Comparison of ENCODE assay signal across 9 mouse cellular contexts in genomic region chr10:60351761-60352455, GRCm38 (mm10). TPM values are rescaled to one million over a fixed set of nuclear protein-coding genes. Genes with fewer than 3 reads are reported as not detected.
A peak's percentile ranks its signal among the peaks of the same experiment; 100 is the strongest.
DNase-seq lines count a peak whose midpoint lies in the region; ATAC-seq and TF ChIP-seq lines count a peak whose summit lies in the region.
"Had no signal": no experiment of that assay in that cellular context is flagged by ENCODE, and none has a peak within 500 bp of the region (broad histone marks: within the 10 kb centered on the region; RNA-seq: fewer than 3 reads in every experiment).

No protein-coding gene starts in this region.

- DNase-seq in adrenal gland, adult 2 months, result peak; percentile 56
- no peak for DNase-seq in adrenal gland, adult 8-10 months
- peak; percentile 80 to 89 for DNase-seq in heart, adult 2 months
- DNase-seq in kidney, adult 18-20 months, result peak; percentile 48
- peak; percentile 86 for DNase-seq in skeletal muscle tissue, adult 2 months (ENCODE audit: low read depth, low spot score)
- no peak for DNase-seq in right cerebral cortex, adult 18-20 months

- H3K27ac ChIP-seq in brown adipose tissue, adult 24 weeks (replicated peaks; ENCODE audit: low read depth, low read length), result peak overlapping the region; percentile 85
- H3K27ac ChIP-seq in heart, adult 2 months, result peak overlapping the region; percentile 86
- H3K27ac ChIP-seq in lung, embryonic 15.5 days, result peak overlapping the region; percentile 95

- 0 out of 2 replicates have a peak overlapping the region, but pooled peaks have one; percentile 14 for H3K9ac ChIP-seq in heart, adult 2 months (ENCODE audit: low read depth, low read length)
- no peak overlapping the region for H3K9ac ChIP-seq in lung, embryonic 15.5 days

- TF ChIP-seq POLR2A in heart, adult 2 months (IDR thresholded peaks at IDR 0.05; ENCODE audit: insufficient read depth, low read depth, low read length), result peak; percentile 60

- H3K9me3 ChIP-seq in lung, embryonic 15.5 days, result no peaks in the 10 kb centered on the region
- H3K9me3 ChIP-seq: G1E had no signal

- 26% methylated on average over 7 of the region's 7 CpGs for WGBS in heart, adult 2 months
- WGBS in lung, embryonic 15.5 days, result 15% methylated on average over 7 of the region's 7 CpGs

- peak overlapping the region; percentile 34; the same call in 1 of the 2 replicates for H3K4me3 ChIP-seq in brown adipose tissue, adult 24 weeks (ENCODE audit: insufficient read depth, low read depth, low read length)
- H3K4me3 ChIP-seq in heart, adult 2 months, result no peak overlapping the region
- H3K4me3 ChIP-seq in lung, embryonic 15.5 days, result no peak overlapping the region

- H3K4me1 ChIP-seq in brown adipose tissue, adult 24 weeks (ENCODE audit: control insufficient read depth, insufficient read depth, insufficient read length, low read length), result peaks cover 38% of the 10 kb centered on the region
- peaks cover 24% of the 10 kb centered on the region for H3K4me1 ChIP-seq in heart, adult 2 months (ENCODE audit: control insufficient read depth, insufficient read depth, low read length)
- H3K4me1 ChIP-seq in lung, embryonic 15.5 days, result peaks cover 60% of the 10 kb centered on the region

- peak; percentile 87 for ATAC-seq in lung, embryonic 15.5 days (ENCODE audit: borderline replicate concordance, extremely low read depth, low FRiP score, low TSS enrichment)

- H3K79me2 ChIP-seq in heart, adult 2 months (replicated peaks; ENCODE audit: control insufficient read depth, insufficient read depth, low read length), result no peaks in the 10 kb centered on the region

- H3K4me2 ChIP-seq in lung, embryonic 15.5 days, result peak overlapping the region; percentile 40

- no peaks in the 10 kb centered on the region for H3K27me3 ChIP-seq in heart, adult 2 months (ENCODE audit: control insufficient read depth, insufficient read depth, low read length)
- H3K27me3 ChIP-seq in lung, embryonic 15.5 days, result 0 out of 2 replicates have a peak, but pooled peaks cover 6% of the 10 kb centered on the region

- no peak for TF ChIP-seq CTCF in heart, adult 2 months (IDR thresholded peaks at IDR 0.05)

- intact Hi-C loops in heart, adult 2 months (cut with DNase I), result no loop called here

- no peaks in the 10 kb centered on the region for H3K36me3 ChIP-seq in heart, adult 2 months (ENCODE audit: control insufficient read depth, insufficient read depth, low read length)
- no peaks in the 10 kb centered on the region for H3K36me3 ChIP-seq in lung, embryonic 15.5 days
- H3K36me3 ChIP-seq: G1E had no signal

- 0 out of 2 replicates have a peak, but pooled peaks have one; percentile 8 for TF ChIP-seq EP300 in heart, adult 2 months (IDR thresholded peaks at IDR 0.05; ENCODE audit: insufficient read depth, low read depth, low read length)

RNA-seq across cellular contexts. Expression of gene Vsir, which starts 5.3 kb away (rescaled TPM):
- total RNA-seq in adrenal gland, adult 2 months (2021), result 10 to 100 TPM; 19.2 to 20.2 TPM
- polyA plus RNA-seq in adrenal gland, adult 2 months (2012; rRNA removed), result 25.1 and 27.7 TPM in 2 replicates
- 10 to 100 TPM; 14.4 to 33.1 (median 23.2) TPM for total RNA-seq in adrenal gland, adult 8-10 months (2022)
- polyA plus RNA-seq in brown adipose tissue, adult 24 weeks (2012; ENCODE audit: insufficient read depth, insufficient read length, missing spikeins), result 14.7 and 16.0 TPM in 2 replicates
- total RNA-seq in heart, adult 2 months (2021), result 10 to 100 TPM; 14.9 to 20.9 TPM
- polyA plus RNA-seq in heart, adult 2 months (2012; rRNA removed), result 28.1 and 39.7 TPM in 2 replicates
- 5.2 and 7.2 TPM in 2 replicates for polyA plus RNA-seq in lung, embryonic 15.5 days (2015; fragmentation: Nextera tagmentation; extraction: Ambion mirVana)

RNA-seq across cellular contexts. Expression of gene Gm17455, which starts 47.6 kb away (rescaled TPM):
- total RNA-seq in adrenal gland, adult 2 months (2021), result not detected
- polyA plus RNA-seq in adrenal gland, adult 2 months (2012; rRNA removed), result 0.12 TPM in 1 of 2 replicates, not detected in the other
- not detected for total RNA-seq in adrenal gland, adult 8-10 months (2022)
- not detected in 2 replicates for polyA plus RNA-seq in brown adipose tissue, adult 24 weeks (2012; ENCODE audit: insufficient read depth, insufficient read length, missing spikeins)
- not detected for total RNA-seq in heart, adult 2 months (2021)
- polyA plus RNA-seq in heart, adult 2 months (2012; rRNA removed), result 0.56 and 1.9 TPM in 2 replicates
- polyA plus RNA-seq in lung, embryonic 15.5 days (2015; fragmentation: Nextera tagmentation; extraction: Ambion mirVana), result 0.45 and 0.54 TPM in 2 replicates
- total RNA-seq: G1E had no signal
- polyA plus RNA-seq: G1E had no signal

Comparison
In these comparisons a context has a peak if more than half of its experiments do, and no peak if none do; other contexts are left out.
1. DNase-seq: peak in adrenal gland, adult 2 months (single experiment), heart, adult 2 months (2 of 2), kidney, adult 18-20 months (single experiment) and skeletal muscle tissue, adult 2 months (single experiment); none in adrenal gland, adult 8-10 months (single experiment) and right cerebral cortex, adult 18-20 months (single experiment).
2. Peak in every context shown above with its lines, with median percentiles within 50 percentile points of each other: H3K27ac ChIP-seq.